Mouse (Mus musculus) C2C12 (cell line): Measurements from ENCODE around the gene Slc27a4.

ENCODE experiments used
- CTCF ChIP-seq: IDR thresholded peaks from one replicate; pipeline ENCODE4 v1.5.1; 2011; ENCODE audit not compliant: control insufficient read depth, insufficient read depth, insufficient read length
- MAX ChIP-seq: IDR thresholded peaks from one replicate; pipeline ENCODE4 v1.6.1; 2011; ENCODE audit warnings: mild to moderate bottlenecking, control low read depth

- no peak for TF ChIP-seq CTCF
- no peak for TF ChIP-seq MAX
Measured at GRCm38 (mm10) chr2:29803400-29803831, 982 bp downstream of the Slc27a4 start.
